Mouse (Mus musculus) midbrain, embryonic 14.5 days (tissue): ENCODE results near the gene Ccdc34. TPM values are rescaled to one million over a fixed set of nuclear protein-coding genes. Genes with fewer than 3 reads are reported as not detected.
"Not testable (repeated sequence)": the region's sequence is repeated elsewhere in the genome, so short reads cannot be mapped to it uniquely, and the experiment has no call there.

Experiments
- ATAC-seq: fragments of 200-750 bp; cut with Nextera tagmentation; 2 replicates; pipeline ENCODE4 v1.8.0; 2017; ENCODE audit warnings: moderate number of reproducible peaks, moderate library complexity; ENCODE audit not compliant: low FRiP score, low TSS enrichment
- DNase-seq: peaks from one replicate; pipeline ENCODE4 v3.0.0-alpha.2; 2015
- H3K27ac ChIP-seq: fragments of 300-500 bp; sonication (generic); replicated peaks from 2 replicates; pipeline ENCODE4 v1.5.1; 2014; ENCODE audit warnings: mild to moderate bottlenecking, low read depth, low read length, moderate library complexity
- H3K27me3 ChIP-seq: fragments of 300-500 bp; sonication (generic); 2 replicates; pipeline ENCODE4 v1.6.1; 2014; ENCODE audit warnings: low read length, control low read depth, mixed read lengths; ENCODE audit not compliant: control insufficient read depth, insufficient read depth
- H3K36me3 ChIP-seq: fragments of 300-500 bp; sonication (generic); 2 replicates; pipeline ENCODE4 v1.6.1; 2014; ENCODE audit warnings: low read length, control low read depth; ENCODE audit not compliant: control insufficient read depth, insufficient read depth
- H3K4me1 ChIP-seq: fragments of 300-500 bp; sonication (generic); 2 replicates; pipeline ENCODE4 v1.6.1; 2014; ENCODE audit warnings: mild to moderate bottlenecking, antibody characterized with exemption, low read length, control low read depth; ENCODE audit not compliant: control insufficient read depth, insufficient read depth
- H3K4me2 ChIP-seq: fragments of 300-500 bp; sonication (generic); 2 replicates; pipeline ENCODE4 v1.6.1; 2014; ENCODE audit warnings: mild to moderate bottlenecking, low read length, moderate library complexity
- H3K4me3 ChIP-seq: fragments of 300-500 bp; sonication (generic); replicated peaks from 2 replicates; pipeline ENCODE4 v1.5.1; 2014; ENCODE audit warnings: low read depth, low read length
- H3K9ac ChIP-seq: fragments of 300-500 bp; sonication (generic); replicated peaks from 2 replicates; pipeline ENCODE4 v1.6.1; 2014; ENCODE audit warnings: mild to moderate bottlenecking, low read length, moderate library complexity
- H3K9me3 ChIP-seq: fragments of 300-500 bp; sonication (generic); 2 replicates; pipeline ENCODE4 v1.6.1; 2016; ENCODE audit warnings: low read length, control low read depth, mixed read lengths; ENCODE audit not compliant: control insufficient read depth
- WGBS: fragments of 180-500 bp; shearing (Covaris S2); extraction: QIAGEN DNeasy Blood & Tissue Kit; methylation state at CpG from one replicate; pipeline ENCODE4 v1.1.7; 2014; 5-methylcytosine and 5-hydroxymethylcytosine counted together
- polyA plus RNA-seq: library from polyadenylated mRNA; unstranded; fragments of >200 nt; fragmentation: Nextera tagmentation; extraction: Ambion mirVana; gene quantifications from 2 replicates; pipeline ENCODE4 v1.2.1, GENCODE M21; 2014

Ccdc34 gene
- polyA plus RNA-seq, 1 experiment from 2014 or later = 30.1 TPM

- H3K4me1 ChIP-seq = no peaks in the 10 kb centered on the region
- H3K9me3 ChIP-seq = no peaks in the 10 kb centered on the region
- 71% methylated on average over 3 of the region's 3 CpGs for WGBS
- no peaks in the 10 kb centered on the region for H3K27me3 ChIP-seq
- H3K4me3 ChIP-seq = no peak overlapping the region
- H3K27ac ChIP-seq = no peak overlapping the region
- no peaks in the 10 kb centered on the region for H3K36me3 ChIP-seq
- DNase-seq = no peak
- H3K9ac ChIP-seq = no peak overlapping the region
- ATAC-seq = no peak
- H3K4me2 ChIP-seq = no peak overlapping the region
Measured at GRCm38 (mm10) chr2:110133356-110134115, 115.9 kb downstream of the Ccdc34 start.

DNA sequence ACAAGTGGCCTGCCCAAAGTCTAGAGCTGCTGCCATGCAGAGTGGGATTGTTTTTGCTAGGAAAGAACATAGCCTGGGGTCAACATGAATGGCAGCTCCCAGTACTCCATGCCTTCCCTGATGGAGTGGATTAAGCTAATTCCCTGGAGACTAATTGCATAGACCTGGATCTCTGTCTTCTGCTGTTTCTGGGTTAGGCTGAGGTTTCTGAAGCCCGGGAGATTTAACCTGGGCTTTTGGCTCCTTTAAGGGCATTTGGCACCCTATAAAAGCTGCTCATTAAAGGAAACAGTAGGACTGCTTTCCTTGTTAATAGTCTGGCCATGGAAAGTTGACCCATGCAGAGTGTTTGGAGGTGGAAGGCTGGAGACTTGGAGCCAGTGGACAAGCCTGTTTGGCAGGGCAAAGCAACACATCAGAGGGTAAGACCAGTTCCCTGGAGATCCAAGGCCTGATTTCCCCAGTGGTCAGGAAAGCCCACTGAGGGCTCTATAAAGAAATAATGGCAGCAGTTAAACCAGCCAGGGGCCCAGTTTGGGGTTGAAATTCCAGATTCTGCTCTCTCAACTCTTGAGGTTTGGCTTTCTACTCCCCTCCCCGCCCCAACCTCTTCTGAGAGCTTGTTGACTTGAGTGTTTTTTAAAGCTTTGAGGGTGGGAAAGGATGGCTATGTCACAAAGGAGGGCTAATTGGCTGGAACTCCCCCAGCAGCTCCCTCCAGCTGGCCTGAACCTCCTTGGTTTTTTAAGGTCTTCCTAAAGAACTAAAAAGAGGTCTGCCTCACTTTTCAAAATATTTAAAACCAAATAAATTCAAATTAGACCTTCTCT, 117.4 kb downstream of the Ccdc34 start:
- WGBS = 57% methylated on average over 2 of the region's 2 CpGs
- no peak overlapping the region for H3K9ac ChIP-seq
- no peak overlapping the region for H3K4me3 ChIP-seq
- ATAC-seq = no peak
- no peak overlapping the region for H3K4me2 ChIP-seq
- DNase-seq = no peak
- H3K36me3 ChIP-seq = no peaks in the 10 kb centered on the region
- no peaks in the 10 kb centered on the region for H3K4me1 ChIP-seq
- no peaks in the 10 kb centered on the region for H3K9me3 ChIP-seq
- H3K27me3 ChIP-seq = no peaks in the 10 kb centered on the region
- no peak overlapping the region for H3K27ac ChIP-seq

- ATAC-seq (no peak), DNase-seq (no peak)
- no peak overlapping the region for H3K4me3 ChIP-seq
- H3K4me2 ChIP-seq = no peak overlapping the region
- WGBS = 79% methylated on average over 1 of the region's 1 CpGs
- no peaks in the 10 kb centered on the region for H3K36me3 ChIP-seq
- no peak overlapping the region for H3K27ac ChIP-seq
- H3K9me3 ChIP-seq = no peaks in the 10 kb centered on the region
- no peaks in the 10 kb centered on the region for H3K27me3 ChIP-seq
- no peak overlapping the region for H3K9ac ChIP-seq
- H3K4me1 ChIP-seq = no peaks in the 10 kb centered on the region
Measured at GRCm38 (mm10) chr2:110137291-110137690, 119.7 kb downstream of the Ccdc34 start.

DNA sequence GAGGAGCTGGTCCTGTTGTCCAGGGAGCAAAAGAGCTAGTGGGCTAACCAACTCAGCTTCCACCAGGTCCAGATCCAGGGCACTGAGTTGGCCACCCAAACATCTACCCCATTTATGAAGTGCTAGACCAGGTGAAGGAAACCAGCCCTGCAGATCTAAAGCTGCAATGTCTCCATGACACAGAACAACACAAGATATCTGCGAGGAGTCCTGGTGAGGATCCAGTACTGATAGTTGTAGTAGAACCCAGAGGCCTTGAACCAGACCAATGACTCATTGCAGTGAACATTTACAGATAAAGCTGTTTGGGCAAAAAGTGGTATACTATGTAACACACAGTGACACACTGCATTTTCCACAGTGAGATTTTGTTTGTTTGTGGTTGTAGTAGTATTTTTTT, 120.5 kb downstream of the Ccdc34 start:
- no peak for DNase-seq
- no peak for ATAC-seq
- no peaks in the 10 kb centered on the region for H3K9me3 ChIP-seq
- H3K4me1 ChIP-seq = no peaks in the 10 kb centered on the region
- no peak overlapping the region for H3K4me2 ChIP-seq
- H3K4me3 ChIP-seq = no peak overlapping the region
- no peaks in the 10 kb centered on the region for H3K27me3 ChIP-seq
- no peaks in the 10 kb centered on the region for H3K36me3 ChIP-seq
- no peak overlapping the region for H3K9ac ChIP-seq
- 93% methylated on average over 1 of the region's 1 CpGs for WGBS
- no peak overlapping the region for H3K27ac ChIP-seq

DNA sequence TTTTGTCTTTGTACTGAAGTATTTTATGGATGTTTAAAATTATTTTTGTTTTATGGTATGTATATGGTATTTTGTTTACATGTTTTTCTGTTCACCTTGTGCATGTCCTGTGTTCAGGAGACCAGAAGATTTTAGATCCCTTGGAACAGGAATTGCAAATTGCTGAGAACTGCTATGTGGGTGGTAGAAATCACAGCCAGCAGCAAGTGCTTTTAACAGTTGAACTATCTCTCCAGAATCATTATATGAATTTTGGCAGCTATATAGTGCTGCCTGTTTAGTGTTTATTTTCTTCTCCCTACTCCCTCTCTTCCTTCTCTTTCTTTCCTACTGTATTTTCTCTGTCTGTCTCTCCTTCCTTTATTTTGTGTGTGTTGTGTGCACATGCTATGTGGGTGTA, 130.4 kb downstream of the Ccdc34 start:
- H3K9me3 ChIP-seq, H3K27ac ChIP-seq, H3K4me1 ChIP-seq, DNase-seq, H3K36me3 ChIP-seq, ATAC-seq, H3K4me2 ChIP-seq, H3K27me3 ChIP-seq, H3K9ac ChIP-seq, H3K4me3 ChIP-seq: not testable (repeated sequence)

DNA sequence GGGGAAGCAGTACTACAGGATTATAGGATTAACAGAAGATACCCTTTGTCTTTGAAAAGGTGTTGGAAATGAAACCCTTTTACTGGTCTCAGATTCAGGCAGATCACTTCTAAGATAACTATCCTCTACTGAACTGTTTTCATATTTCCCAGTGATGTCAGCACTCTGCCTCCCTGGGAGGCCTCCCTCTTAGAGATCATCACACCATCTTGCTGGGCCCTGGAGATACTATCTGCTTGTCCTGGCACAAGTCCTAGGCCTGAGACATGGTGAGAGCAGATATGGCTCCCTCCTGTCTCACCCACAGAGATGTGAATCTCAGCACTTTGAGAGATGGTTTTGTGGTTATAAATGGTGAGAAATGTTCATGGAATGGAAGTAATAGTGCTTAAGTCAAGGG, 131.6 kb downstream of the Ccdc34 start:
- no peak overlapping the region for H3K9ac ChIP-seq
- no peaks in the 10 kb centered on the region for H3K27me3 ChIP-seq
- no peak for DNase-seq
- no peaks in the 10 kb centered on the region for H3K4me1 ChIP-seq
- H3K27ac ChIP-seq = no peak overlapping the region
- H3K9me3 ChIP-seq = no peaks in the 10 kb centered on the region
- no peaks in the 10 kb centered on the region for H3K36me3 ChIP-seq
- H3K4me2 ChIP-seq = no peak overlapping the region
- H3K4me3 ChIP-seq = no peak overlapping the region
- no peak for ATAC-seq

DNA sequence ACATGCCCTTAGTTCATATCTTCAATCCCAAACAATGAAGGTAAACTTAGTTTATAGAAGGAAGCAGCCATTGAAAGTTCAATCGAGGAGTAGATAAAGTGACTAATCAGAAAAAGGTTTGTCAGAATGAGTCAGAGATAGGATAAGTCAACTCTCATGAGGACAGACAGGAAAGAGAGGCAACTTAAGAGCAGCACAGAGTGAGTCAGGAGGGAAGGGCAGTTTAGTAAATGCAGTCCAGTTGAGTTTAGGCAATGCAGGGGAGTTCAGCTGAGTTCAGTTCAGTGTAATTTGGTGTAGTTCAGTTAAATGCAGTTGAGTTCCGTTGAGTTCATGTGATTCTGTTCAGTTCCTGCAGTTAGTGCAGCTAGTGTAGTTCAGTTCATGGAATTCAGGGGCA, 138.7 kb downstream of the Ccdc34 start:
- 95% methylated on average over 2 of the region's 2 CpGs for WGBS
- DNase-seq (no peak), ATAC-seq (no peak)

DNA sequence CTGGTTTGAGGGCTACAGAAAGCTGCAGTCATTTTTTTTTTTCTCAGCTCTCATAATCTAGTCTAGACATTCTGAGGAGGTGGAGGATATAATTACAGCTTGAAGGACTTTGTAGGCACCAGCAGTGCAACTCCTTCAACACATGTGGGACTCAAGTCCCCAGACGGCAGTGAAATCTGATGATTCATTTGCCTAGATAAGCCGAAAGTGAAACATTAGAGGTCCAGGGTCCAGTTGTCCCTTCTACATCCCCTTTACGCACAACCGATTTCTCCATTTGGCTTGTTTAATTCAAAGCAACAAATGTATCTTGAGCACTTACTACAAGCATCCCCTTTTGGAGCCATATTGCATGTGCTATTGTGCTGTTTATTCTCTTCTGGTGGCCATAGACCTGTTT, 147.4 kb downstream of the Ccdc34 start:
- H3K4me3 ChIP-seq = no peak overlapping the region
- no peaks in the 10 kb centered on the region for H3K9me3 ChIP-seq
- H3K36me3 ChIP-seq = no peaks in the 10 kb centered on the region
- no peak overlapping the region for H3K4me2 ChIP-seq
- ATAC-seq = no peak
- no peaks in the 10 kb centered on the region for H3K27me3 ChIP-seq
- H3K9ac ChIP-seq = no peak overlapping the region
- no peak for DNase-seq
- H3K4me1 ChIP-seq = no peaks in the 10 kb centered on the region
- WGBS = 96% methylated on average over 4 of the region's 4 CpGs
- no peak overlapping the region for H3K27ac ChIP-seq

More for the DNA sequence above, 138.7 kb downstream of the Ccdc34 start:
- no peak overlapping the region for H3K4me2 ChIP-seq
- no peaks in the 10 kb centered on the region for H3K4me1 ChIP-seq
- H3K27ac ChIP-seq = no peak overlapping the region
- H3K27me3 ChIP-seq = no peaks in the 10 kb centered on the region
- no peaks in the 10 kb centered on the region for H3K9me3 ChIP-seq
- no peak overlapping the region for H3K4me3 ChIP-seq
- H3K9ac ChIP-seq = no peak overlapping the region
- H3K36me3 ChIP-seq = no peaks in the 10 kb centered on the region

DNA sequence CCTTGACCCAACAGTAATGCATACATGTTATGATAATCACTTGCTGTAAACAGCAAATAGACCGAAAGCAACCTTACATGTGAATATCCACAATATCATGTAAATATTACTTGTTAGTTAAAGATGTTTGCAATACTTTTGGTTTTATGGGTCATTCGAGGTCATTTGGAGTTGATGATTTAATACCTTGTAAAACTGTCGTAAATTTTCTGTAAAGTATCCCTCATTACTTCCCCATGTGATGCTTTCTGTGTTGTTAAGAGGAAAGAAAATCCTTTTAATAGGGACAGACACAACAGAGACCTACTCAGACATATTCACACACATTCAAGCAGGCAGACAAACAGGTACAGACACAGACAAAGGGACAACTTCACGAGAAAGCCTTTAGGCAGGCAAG, 150.1 kb downstream of the Ccdc34 start:
- Histone ChIP-seq H3K4me3 (no peak overlapping the region), H3K9me3 (no peaks in the 10 kb centered on the region), H3K9ac (no peak overlapping the region), H3K27me3 (no peaks in the 10 kb centered on the region), H3K27ac (no peak overlapping the region), H3K36me3 (no peaks in the 10 kb centered on the region), H3K4me1 (no peaks in the 10 kb centered on the region), H3K4me2 (no peak overlapping the region)
- DNase-seq (no peak), ATAC-seq (no peak)
- WGBS = 85% methylated on average over 4 of the region's 4 CpGs
